Mouse (Mus musculus) CH12.LX (cell line): ENCODE measurements around the gene Mgll. TPM values are rescaled to one million over a fixed set of nuclear protein-coding genes. Genes with fewer than 3 reads are reported as not detected.

ENCODE experiments used
- DNase-seq: peaks from one replicate; pipeline ENCODE4 v3.0.0-alpha.2; 2013; ENCODE audit errors: extremely low read depth
- H3K27ac ChIP-seq: 2 replicates; pipeline ENCODE4 v1.5.1; 2012; ENCODE audit warnings: low read depth, mild to moderate bottlenecking, control low read depth, moderate library complexity; ENCODE audit not compliant: insufficient read depth
- H3K27me3 ChIP-seq: replicated peaks from 2 replicates; pipeline ENCODE3; 2012; ENCODE audit warnings: inconsistent platforms
- H3K36me3 ChIP-seq, 2 experiments: replicated peaks in 1 of 2; 2 replicates each; pipeline versions ENCODE3 to v1.6.1; 2012; ENCODE audit warnings: inconsistent platforms in 1 of 2, low read length in 1 of 2, mild to moderate bottlenecking in 1 of 2, mixed read lengths in 1 of 2, moderate library complexity in 1 of 2; ENCODE audit not compliant: control insufficient read depth in 1 of 2, insufficient read depth in 1 of 2
- H3K4me1 ChIP-seq, 2 experiments: 2 replicates each; pipeline ENCODE4 v1.6.1; 2012; ENCODE audit warnings: inconsistent platforms in 1 of 2, moderate library complexity in 1 of 2; ENCODE audit not compliant: insufficient read depth in 2 of 2, control insufficient read depth in 1 of 2
- H3K4me2 ChIP-seq: 2 replicates; pipeline ENCODE4 v1.6.1; 2012; ENCODE audit warnings: low read depth, mild to moderate bottlenecking, control low read depth; ENCODE audit not compliant: poor library complexity, insufficient read depth, severe bottlenecking
- H3K4me3 ChIP-seq, 3 experiments: fragments of 150-350 bp in 1 of 3; sonication (generic) in 1 of 3; replicated peaks in 1 of 3; 2 replicates each; pipeline versions ENCODE3 to v1.5.1; 2011 to 2012; ENCODE audit warnings: low read depth in 2 of 3, low read length in 2 of 3, mild to moderate bottlenecking in 2 of 3, moderate library complexity in 2 of 3, control low read depth in 1 of 3, improper control_type of control experiment in 1 of 3, inconsistent platforms in 1 of 3, mixed read lengths in 1 of 3; ENCODE audit not compliant: poor library complexity in 1 of 3
- H3K79me2 ChIP-seq: replicated peaks from 2 replicates; pipeline ENCODE4 v1.6.1; 2012; ENCODE audit warnings: mild to moderate bottlenecking, moderate library complexity; ENCODE audit not compliant: control insufficient read depth, poor library complexity, insufficient read depth, severe bottlenecking; ENCODE audit errors: extremely low read depth
- H3K9ac ChIP-seq: 2 replicates; pipeline ENCODE4 v1.6.1; 2012; ENCODE audit warnings: low read depth, mild to moderate bottlenecking, control low read depth, moderate library complexity; ENCODE audit not compliant: insufficient read depth
- H3K9me3 ChIP-seq: replicated peaks from 2 replicates; pipeline ENCODE3; 2012; ENCODE audit warnings: low read length, inconsistent platforms, mixed read lengths
- CHD1 ChIP-seq: IDR thresholded peaks from 2 replicates; pipeline ENCODE4 v1.6.1; 2012; ENCODE audit warnings: low read depth, low read length, improper control_type of control experiment, inconsistent platforms
- CHD2 ChIP-seq: IDR thresholded peaks from 2 replicates; pipeline ENCODE4 v1.6.1; 2011; ENCODE audit warnings: low read length, improper control_type of control experiment
- CTCF ChIP-seq, 2 experiments: IDR thresholded peaks in 1 of 2; conservative IDR thresholded peaks in 1 of 2; 2 replicates each; pipeline ENCODE4 v1.5.1; 2011 to 2012; ENCODE audit warnings: low read depth in 2 of 2, low read length in 2 of 2, improper control_type of control experiment in 1 of 2, inconsistent platforms in 1 of 2, mild to moderate bottlenecking in 1 of 2, moderate library complexity in 1 of 2
- ELF1 ChIP-seq: IDR thresholded peaks from 2 replicates; pipeline ENCODE4 v1.6.1; 2014; ENCODE audit warnings: low read depth, mild to moderate bottlenecking, inconsistent platforms, low read length, improper control_type of control experiment
- EP300 ChIP-seq: IDR thresholded peaks from 2 replicates; pipeline ENCODE4 v1.6.1; 2011; ENCODE audit warnings: low read length, improper control_type of control experiment
- IRF4 ChIP-seq: IDR thresholded peaks from 2 replicates; pipeline ENCODE4 v1.6.1; 2014; ENCODE audit warnings: low read depth, mild to moderate bottlenecking, inconsistent platforms, low read length, improper control_type of control experiment
- JUND ChIP-seq: conservative IDR thresholded peaks from 2 replicates; pipeline ENCODE4 v1.6.1; 2011; ENCODE audit warnings: low read depth, low read length, improper control_type of control experiment
- MAX ChIP-seq: IDR thresholded peaks from 2 replicates; pipeline ENCODE4 v1.6.1; 2011; ENCODE audit warnings: low read length, improper control_type of control experiment
- MAZ ChIP-seq: IDR thresholded peaks from 2 replicates; pipeline ENCODE4 v1.6.1; 2012; ENCODE audit warnings: low read depth, mild to moderate bottlenecking, inconsistent platforms, low read length, improper control_type of control experiment, moderate library complexity
- MYC ChIP-seq: IDR thresholded peaks from 2 replicates; pipeline ENCODE4 v1.6.1; 2011; ENCODE audit warnings: low read depth, mild to moderate bottlenecking, improper control_type of control experiment, low read length
- RCOR1 ChIP-seq: conservative IDR thresholded peaks from 2 replicates; pipeline ENCODE4 v1.6.1; 2012; ENCODE audit warnings: low read depth, mild to moderate bottlenecking, inconsistent platforms, low read length, improper control_type of control experiment
- SIN3A ChIP-seq: IDR thresholded peaks from 2 replicates; pipeline ENCODE4 v1.6.1; 2012; ENCODE audit warnings: low read length, improper control_type of control experiment, inconsistent platforms
- TBP ChIP-seq: conservative IDR thresholded peaks from 2 replicates; pipeline ENCODE4 v1.6.1; 2011; ENCODE audit warnings: low read depth, low read length, improper control_type of control experiment
- ZKSCAN1 ChIP-seq: IDR thresholded peaks from 2 replicates; pipeline ENCODE4 v1.6.1; 2012; ENCODE audit warnings: low read depth, inconsistent platforms, low read length, improper control_type of control experiment, borderline replicate concordance
- ZNF384 ChIP-seq: IDR thresholded peaks from 2 replicates; pipeline ENCODE4 v1.6.1; 2012; ENCODE audit warnings: low read depth, low read length, improper control_type of control experiment, inconsistent platforms
- dilution Hi-C: fragments of 300-500 bp; cut with MboI; formaldehyde crosslinking; loops from 2 replicates; pipeline ENCODE4 v1.14.3; 2020; ENCODE audit warnings: low sequenced_read_pairs; ENCODE audit not compliant: extremely low pct_unique_long_range_greater_than_20kb, extremely low pct_ligation_motif_present
- in situ Hi-C: fragments of 300-500 bp; cut with MboI; formaldehyde crosslinking; loops from 3 replicates; pipeline ENCODE4 v1.14.3; 2019; ENCODE audit warnings: low sequenced_read_pairs, low pct_ligation_motif_present, low pct_unique_long_range_greater_than_20kb, mixed read lengths
- polyA plus RNA-seq: library from polyadenylated mRNA; unstranded; fragments of >175 nt; gene quantifications from 2 replicates; pipeline ENCODE4 v1.2.1, GENCODE M21; 2012; ENCODE audit warnings: low read depth; ENCODE audit not compliant: insufficient read length
- total RNA-seq, 2 experiments: library from RNA; depleted of rRNA; stranded (reverse); fragments of 300-350 nt in 1 of 2; fragments of >200 nt in 1 of 2; gene quantifications; 2 replicates each; pipeline ENCODE4 v1.2.3; 2012 to 2014

The Mgll gene
- total and polyA plus RNA-seq, 3 experiments = 60.8 to 81.1 (median 76.5) TPM

GRCm38 (mm10) chr6:88732643-88733613 lies 8.7 kb downstream of the Mgll start:
- Histone ChIP-seq H3K36me3 (peaks cover 53 to 82% of the 10 kb centered on the region in 2 experiments), H3K27ac (peak overlapping the region; percentile 87), H3K4me3 (no peak overlapping the region), H3K4me2 (no peak overlapping the region), H3K9me3 (peaks cover 9% of the 10 kb centered on the region), H3K79me2 (peaks cover 64% of the 10 kb centered on the region), H3K27me3 (no peaks in the 10 kb centered on the region), H3K4me1 (peaks cover 48 to 100% of the 10 kb centered on the region in 2 experiments), H3K9ac (no peak overlapping the region)
- in situ Hi-C loops = loop anchor here (5.0 to 10.0 kb wide), 3 partner anchors 34 to 148 kb away; no protein-coding TSS in a partner anchor
- dilution Hi-C loops = no loop called here
- DNase-seq = no peak
- TF ChIP-seq MYC = no peak
- TF ChIP-seq ZKSCAN1 = peak; percentile 61

DNA sequence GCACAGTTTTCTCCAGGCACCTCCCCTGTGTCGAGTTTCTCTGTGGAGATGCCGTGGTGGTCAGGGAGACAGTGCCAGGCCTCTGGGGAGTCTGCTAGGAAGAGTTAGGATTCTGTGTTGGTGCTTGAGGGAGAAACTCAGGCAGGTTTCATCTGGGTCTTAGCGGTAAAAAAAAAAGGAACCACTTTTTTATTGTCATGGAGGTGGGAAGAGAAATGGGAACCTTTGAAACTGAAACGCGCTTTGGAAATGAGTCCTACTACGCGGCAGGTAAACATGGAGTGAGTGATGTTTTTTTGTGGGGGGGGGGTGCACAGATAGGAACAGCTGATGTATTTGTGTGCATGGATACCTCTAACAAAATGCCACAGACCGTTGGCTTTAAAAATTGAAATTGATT lies 12.1 kb downstream of the Mgll start:
- TF ChIP-seq TBP (no peak), MAZ (0 out of 2 replicates have a peak, but pooled peaks have one; percentile 58), ZKSCAN1 (peak; percentile 91), ZNF384 (peak; percentile 66), CHD2 (peak; percentile 63), CTCF (conservative IDR thresholded peaks at IDR 0.05 in 1 of 2, IDR thresholded peaks at IDR 0.05 in 1 of 2; ENCODE audit: low read depth in 2 of 2, low read length in 2 of 2) (no peak), JUND (no peak), SIN3A (peak; percentile 43; the same call in 1 of the 2 replicates), IRF4 (no peak), CHD1 (peak; percentile 70; the same call in 1 of the 2 replicates), EP300 (peak; percentile 65), RCOR1 (0 out of 2 replicates have a peak, but pooled peaks have one; percentile 69), ELF1 (no peak), MAX (peak; percentile 66; the same call in 1 of the 2 replicates)
- Histone ChIP-seq H3K4me1 (peaks cover 41 to 98% of the 10 kb centered on the region in 2 experiments), H3K9me3 (peaks cover 9% of the 10 kb centered on the region), H3K27me3 (no peaks in the 10 kb centered on the region), H3K9ac (peak overlapping the region; percentile 24; the same call in 1 of the 2 replicates), H3K4me3 (peak overlapping the region in 1 of 3 experiments; percentile 0), H3K79me2 (peaks cover 73% of the 10 kb centered on the region), H3K4me2 (peak overlapping the region; percentile 74), H3K27ac (peak overlapping the region; percentile 96), H3K36me3 (peaks cover 59 to 90% of the 10 kb centered on the region in 2 experiments)
- in situ Hi-C loops (loop anchor here (10.0 kb wide), 1 partner anchor 152 kb away; no protein-coding TSS in a partner anchor), dilution Hi-C loops (no loop called here)
- no peak for DNase-seq
